11 mouse cellular contexts compared by ENCODE assay signal in the genomic region with DNA sequence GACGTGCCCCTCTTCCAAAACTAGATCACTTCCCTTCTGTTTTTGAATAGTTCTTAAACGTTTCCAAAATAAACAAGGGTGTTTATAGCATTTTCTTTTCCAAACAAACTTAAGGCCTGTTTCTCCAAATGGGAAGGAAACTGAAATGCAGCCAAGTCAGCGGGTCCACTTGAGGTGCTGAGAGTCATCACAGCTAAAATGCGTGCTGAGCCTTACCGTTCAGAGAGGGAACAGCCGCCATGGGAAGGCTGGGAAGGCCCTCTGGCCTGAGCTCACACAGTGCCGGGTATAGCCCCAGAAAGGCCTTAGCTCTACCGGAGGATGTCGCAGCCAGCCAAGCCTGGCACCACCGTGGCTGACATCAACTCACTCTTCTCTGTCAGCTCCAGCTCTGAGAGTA. TPM values are rescaled to one million over a fixed set of nuclear protein-coding genes. Genes with fewer than 3 reads are reported as not detected.
DNase-seq lines count a peak whose midpoint lies in the region; ATAC-seq and TF ChIP-seq lines count a peak whose summit lies in the region.
"Had no signal": no experiment of that assay in that cellular context is flagged by ENCODE, and none has a peak within 500 bp of the region (broad histone marks: within the 10 kb centered on the region; RNA-seq: fewer than 3 reads in every experiment).

No protein-coding gene starts in this region.

- TF ChIP-seq EP300 in lung, postnatal 0 days (IDR thresholded peaks at IDR 0.05): no peak

- H3K36me3 ChIP-seq in lung, postnatal 0 days (ENCODE audit: insufficient read depth, low read length): no peaks in the 10 kb centered on the region
- H3K36me3 ChIP-seq: limb, embryonic 12.5 days; midbrain, embryonic 12.5 days had no signal

- TF ChIP-seq POLR2A in bone marrow macrophage, adult 2 months (IDR thresholded peaks at IDR 0.05; ENCODE audit: borderline replicate concordance, low read depth, low read length): no peak
- TF ChIP-seq POLR2A in embryonic fibroblast, embryonic 13.5 days (IDR thresholded peaks at IDR 0.05; ENCODE audit: low read depth, low read length): no peak

- no peak overlapping the region for H3K4me2 ChIP-seq in lung, postnatal 0 days (replicated peaks; ENCODE audit: low read depth, low read length)
- H3K4me2 ChIP-seq: limb, embryonic 12.5 days; midbrain, embryonic 12.5 days had no signal

- peak; percentile 75 for ATAC-seq in lung, postnatal 0 days
- ATAC-seq in erythroblast, adult 5-6 weeks (replicated peaks; ENCODE audit: low FRiP score, poor library complexity, severe bottlenecking): no peak
- ATAC-seq: intestine, postnatal 0 days had no signal

- H3K4me3 ChIP-seq in bone marrow macrophage, adult 2 months (ENCODE audit: insufficient read depth, low read length): no peak overlapping the region
- H3K4me3 ChIP-seq in embryonic fibroblast, embryonic 13.5 days (ENCODE audit: insufficient read depth, low read length): no peak overlapping the region
- H3K4me3 ChIP-seq in lung, postnatal 0 days (ENCODE audit: low read depth, low read length): no peak overlapping the region
- H3K4me3 ChIP-seq: limb, embryonic 12.5 days; midbrain, embryonic 12.5 days had no signal

- 20% methylated on average over 10 of the region's 10 CpGs for WGBS in lung, postnatal 0 days

- DNase-seq in kidney, adult 8-10 months: peak; percentile 23 to 26
- DNase-seq in lung, postnatal 0 days (ENCODE audit: low spot score): peak; percentile 64
- DNase-seq in right cerebral cortex, postnatal 4 days: no peak
- DNase-seq in cerebellum, postnatal 36 days: no peak

- no peak for TF ChIP-seq CTCF in bone marrow macrophage, adult 2 months (IDR thresholded peaks at IDR 0.05; ENCODE audit: low read depth, low read length)
- TF ChIP-seq CTCF in embryonic fibroblast, embryonic 13.5 days (IDR thresholded peaks at IDR 0.05; ENCODE audit: borderline replicate concordance, insufficient read depth, low read length): no peak
- TF ChIP-seq CTCF in lung, postnatal 0 days (IDR thresholded peaks at IDR 0.05): no peak

- H3K4me1 ChIP-seq in bone marrow macrophage, adult 2 months (ENCODE audit: control insufficient read depth, insufficient read depth, low read length): peaks cover 13% of the 10 kb centered on the region
- peaks cover 41% of the 10 kb centered on the region for H3K4me1 ChIP-seq in embryonic fibroblast, embryonic 13.5 days (ENCODE audit: control insufficient read depth, insufficient read depth, low read length)
- H3K4me1 ChIP-seq in lung, postnatal 0 days (ENCODE audit: insufficient read depth, low read depth, low read length): peaks cover 18% of the 10 kb centered on the region
- H3K4me1 ChIP-seq: midbrain, embryonic 12.5 days had no signal

- no peaks in the 10 kb centered on the region for H3K9me3 ChIP-seq in lung, postnatal 0 days (ENCODE audit: low read length)
- H3K9me3 ChIP-seq: limb, embryonic 12.5 days; midbrain, embryonic 12.5 days had no signal

- no peak overlapping the region for H3K9ac ChIP-seq in lung, postnatal 0 days (replicated peaks; ENCODE audit: low read depth)
- H3K9ac ChIP-seq: limb, embryonic 12.5 days; midbrain, embryonic 12.5 days had no signal

- 0 out of 2 replicates have a peak overlapping the region, but pooled peaks have one; percentile 22 for H3K27ac ChIP-seq in bone marrow macrophage, adult 2 months (ENCODE audit: insufficient read depth, low read depth, low read length)
- H3K27ac ChIP-seq in embryonic fibroblast, embryonic 13.5 days (ENCODE audit: insufficient read depth, low read length): peak overlapping the region; percentile 87
- peak overlapping the region; percentile 71 for H3K27ac ChIP-seq in lung, postnatal 0 days (ENCODE audit: low read length)
- H3K27ac ChIP-seq: limb, embryonic 12.5 days; midbrain, embryonic 12.5 days had no signal

- H3K27me3 ChIP-seq in lung, postnatal 0 days (replicated peaks; ENCODE audit: insufficient read depth, low read length): no peaks in the 10 kb centered on the region
- H3K27me3 ChIP-seq: limb, embryonic 12.5 days; midbrain, embryonic 12.5 days had no signal

RNA-seq across cellular contexts. Expression of gene Samd4, which starts 41.3 kb away (rescaled TPM):
- 2.3 and 3.5 TPM in 2 replicates for polyA plus RNA-seq in bone marrow macrophage, adult 2 months (2012; ENCODE audit: insufficient read depth, insufficient read length, missing spikeins)
- 54.3 and 71.0 TPM in 2 replicates for polyA plus RNA-seq in embryonic fibroblast, embryonic 13.5 days (2011; ENCODE audit: insufficient read length, low read depth, missing spikeins)
- polyA plus RNA-seq in lung, postnatal 0 days (2015; fragmentation: Nextera tagmentation; extraction: Ambion mirVana): 6.3 and 7.9 TPM in 2 replicates
- 5.2 and 7.5 TPM in 2 replicates for total RNA-seq in erythroblast, adult 5-6 weeks (2015; ENCODE audit: low replicate concordance)
- total RNA-seq in erythroblast, adult 5-6 weeks (2017; ENCODE audit: low replicate concordance): 4.0 and 11.5 TPM in 2 replicates
- total RNA-seq: neutrophil, adult 5-6 weeks had no signal

Comparison
In these comparisons a context has a peak if more than half of its experiments do, and no peak if none do; other contexts are left out.
1. H3K27ac ChIP-seq: peak in every context shown above with its lines; median percentile 87 in embryonic fibroblast, embryonic 13.5 days; 71 in lung, postnatal 0 days; 22 in bone marrow macrophage, adult 2 months.
2. DNase-seq: peak in kidney, adult 8-10 months (2 of 2) and lung, postnatal 0 days (single experiment); none in right cerebral cortex, postnatal 4 days (single experiment) and cerebellum, postnatal 36 days (0 of 2).